Mouse (Mus musculus) liver, adult 2 months (tissue): ENCODE data around the gene Hs3st4.

ENCODE experiments used
- CTCF ChIP-seq: fragments of 200-500 bp; IDR thresholded peaks from 2 replicates; pipeline ENCODE4 v1.5.1; 2011; ENCODE audit warnings: low read depth, low read length, control low read depth
- POLR2A ChIP-seq: fragments of 200-500 bp; IDR thresholded peaks from 2 replicates; pipeline ENCODE4 v1.6.1; 2011; ENCODE audit warnings: low read length, control low read depth; ENCODE audit not compliant: insufficient read depth; ENCODE audit errors: extremely low read depth

DNA sequence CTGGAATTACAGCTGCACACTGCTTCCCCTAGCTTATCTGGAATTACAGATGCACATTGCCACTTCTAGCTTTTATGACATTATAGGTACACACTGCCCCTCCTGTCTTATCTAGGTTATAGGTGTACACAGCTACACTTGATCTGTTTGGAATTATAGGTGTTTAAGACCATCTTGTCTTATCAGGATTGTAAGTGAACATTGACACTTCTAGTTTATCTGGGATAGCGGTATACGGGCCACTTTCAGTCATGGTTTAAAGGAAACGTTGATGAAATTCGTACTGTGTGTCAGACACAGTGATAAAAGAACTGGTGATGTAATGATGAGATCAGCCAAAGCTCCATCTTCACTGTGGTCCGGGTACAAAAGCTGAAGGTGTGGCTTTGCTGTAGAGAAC is 67.8 kb downstream of the Hs3st4 start:
- TF ChIP-seq POLR2A = no peak
- no peak for TF ChIP-seq CTCF
